Mouse (Mus musculus) lung, embryonic 15.5 days (tissue): ENCODE results near the gene Gm21921. TPM values are rescaled to one million over a fixed set of nuclear protein-coding genes. Genes with fewer than 3 reads are reported as not detected.
"Not testable (repeated sequence)": the region's sequence is repeated elsewhere in the genome, so short reads cannot be mapped to it uniquely, and the experiment has no call there.

Experiments used
- ATAC-seq: fragments of 200-750 bp; cut with Nextera tagmentation; 2 replicates; pipeline ENCODE4 v1.8.0; 2017; ENCODE audit warnings: moderate number of reproducible peaks, borderline replicate concordance; ENCODE audit not compliant: low FRiP score, low TSS enrichment; ENCODE audit errors: extremely low read depth
- H3K27ac ChIP-seq: fragments of 300-500 bp; sonication (generic); 2 replicates; pipeline ENCODE4 v1.5.1; 2015; ENCODE audit warnings: moderate library complexity, mild to moderate bottlenecking, inconsistent platforms
- H3K27me3 ChIP-seq: fragments of 300-500 bp; sonication (generic); 2 replicates; pipeline ENCODE4 v1.6.1; 2015; ENCODE audit warnings: inconsistent platforms
- H3K36me3 ChIP-seq: fragments of 300-500 bp; sonication (generic); 2 replicates; pipeline ENCODE4 v1.6.1; 2015; ENCODE audit warnings: inconsistent platforms
- H3K4me1 ChIP-seq: fragments of 300-500 bp; sonication (generic); 2 replicates; pipeline ENCODE4 v1.6.1; 2015; ENCODE audit warnings: inconsistent platforms
- H3K4me2 ChIP-seq: fragments of 300-500 bp; sonication (generic); 2 replicates; pipeline ENCODE4 v1.6.1; 2015; ENCODE audit warnings: inconsistent platforms, mild to moderate bottlenecking, moderate library complexity
- H3K4me3 ChIP-seq: fragments of 300-500 bp; sonication (generic); 2 replicates; pipeline ENCODE4 v1.5.1; 2015; ENCODE audit warnings: mild to moderate bottlenecking, inconsistent platforms
- H3K9ac ChIP-seq: fragments of 300-500 bp; sonication (generic); 2 replicates; pipeline ENCODE4 v1.6.1; 2015; ENCODE audit warnings: inconsistent platforms
- H3K9me3 ChIP-seq: fragments of 300-500 bp; sonication (generic); 2 replicates; pipeline ENCODE4 v1.6.1; 2016; ENCODE audit warnings: inconsistent platforms
- WGBS: fragments of 180-500 bp; shearing (Covaris S2); methylation state at CpG from one replicate; pipeline ENCODE4 v1.1.7; 2015; 5-methylcytosine and 5-hydroxymethylcytosine counted together
- polyA plus RNA-seq: library from polyadenylated mRNA; unstranded; fragments of >200 nt; fragmentation: Nextera tagmentation; extraction: Ambion mirVana; gene quantifications from 2 replicates; pipeline ENCODE4 v1.2.1, GENCODE M21; 2015

The Gm21921 gene
- polyA plus RNA-seq = not detected in 2 replicates

DNA sequence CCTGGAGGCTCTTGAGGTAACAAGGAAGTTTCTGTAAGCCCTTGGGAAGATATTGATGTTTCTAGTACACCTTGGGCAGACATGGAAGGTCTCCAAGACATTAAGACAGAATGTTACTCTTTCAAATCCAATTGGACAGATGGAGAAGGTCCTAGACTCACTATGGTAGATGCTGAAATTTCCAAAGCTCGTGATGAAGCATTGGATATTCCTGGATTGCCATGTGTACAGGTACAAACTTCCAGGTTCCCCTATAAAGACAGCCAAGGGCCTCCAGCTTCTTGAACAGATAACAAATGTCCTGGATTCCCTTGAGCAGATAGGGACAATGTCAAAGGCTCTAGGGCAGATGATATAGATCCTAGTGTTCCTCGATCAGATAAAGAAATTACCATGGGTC is at the start of gene Gm21921:
Gene Gm21921, minus strand, starts transcription at position 101 of the 400 bp plus-strand sequence.
- ATAC-seq, H3K4me2 ChIP-seq, H3K9ac ChIP-seq, H3K9me3 ChIP-seq, H3K36me3 ChIP-seq, H3K27me3 ChIP-seq, H3K4me3 ChIP-seq, H3K27ac ChIP-seq, H3K4me1 ChIP-seq: not testable (repeated sequence)
- no CpG with 5 or more reads among the region's 2 CpGs for WGBS
